Mouse (Mus musculus): Measurements from ENCODE around the gene Immp2l. TPM values are rescaled to one million over a fixed set of nuclear protein-coding genes. Genes with fewer than 3 reads are reported as not detected.
A peak's percentile ranks its signal among the peaks of the same experiment; 100 is the strongest.

Immp2l gene
- polyA plus RNA-seq, 1 experiment from 2014 or later, result 16.6 TPM

DNA sequence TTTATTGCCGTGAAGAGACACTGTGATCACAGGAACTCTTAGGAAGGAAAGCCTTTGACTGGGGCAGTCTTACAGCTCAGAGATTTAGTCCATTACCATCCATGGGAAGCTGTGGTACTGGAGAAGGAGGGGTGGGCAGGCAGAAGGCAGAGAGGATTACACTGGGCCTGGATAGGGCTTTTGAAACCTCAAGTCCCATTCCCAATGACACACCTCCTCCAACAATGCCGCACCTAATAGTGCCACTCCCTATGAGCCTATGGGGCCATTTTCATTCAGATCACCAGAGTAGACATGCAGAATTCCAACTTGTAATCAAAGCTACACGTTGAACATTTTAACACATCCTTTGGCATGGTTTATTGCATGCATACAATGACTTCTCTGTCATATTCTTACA is 29.0 kb downstream of the Immp2l start:
- 78% methylated on average over 3 of the region's 3 CpGs for WGBS
- no peaks in the 10 kb centered on the region for H3K4me1 ChIP-seq
- no peak overlapping the region for H3K4me3 ChIP-seq
- ATAC-seq (ENCODE audit: insufficient number of reproducible peaks, insufficient read depth, low FRiP score, low TSS enrichment, low read depth), result no peak
- H3K27me3 ChIP-seq, result no peaks in the 10 kb centered on the region
- no peaks in the 10 kb centered on the region for H3K9me3 ChIP-seq
- H3K4me2 ChIP-seq, result no peak overlapping the region
- H3K9ac ChIP-seq, result no peak overlapping the region
- no peak overlapping the region for H3K27ac ChIP-seq
- no peaks in the 10 kb centered on the region for H3K36me3 ChIP-seq

GRCm38 (mm10) chr12:41054006-41054791 is 30.3 kb downstream of the Immp2l start:
- 76% methylated on average over 11 of the region's 11 CpGs for WGBS
- H3K27ac ChIP-seq, result no peak overlapping the region
- H3K36me3 ChIP-seq, result no peaks in the 10 kb centered on the region
- H3K4me2 ChIP-seq, result no peak overlapping the region
- H3K4me1 ChIP-seq, result no peaks in the 10 kb centered on the region
- no peak overlapping the region for H3K9ac ChIP-seq
- H3K27me3 ChIP-seq, result no peaks in the 10 kb centered on the region
- ATAC-seq (ENCODE audit: insufficient number of reproducible peaks, insufficient read depth, low FRiP score, low TSS enrichment, low read depth), result no peak
- H3K4me3 ChIP-seq, result no peak overlapping the region
- no peaks in the 10 kb centered on the region for H3K9me3 ChIP-seq

DNA sequence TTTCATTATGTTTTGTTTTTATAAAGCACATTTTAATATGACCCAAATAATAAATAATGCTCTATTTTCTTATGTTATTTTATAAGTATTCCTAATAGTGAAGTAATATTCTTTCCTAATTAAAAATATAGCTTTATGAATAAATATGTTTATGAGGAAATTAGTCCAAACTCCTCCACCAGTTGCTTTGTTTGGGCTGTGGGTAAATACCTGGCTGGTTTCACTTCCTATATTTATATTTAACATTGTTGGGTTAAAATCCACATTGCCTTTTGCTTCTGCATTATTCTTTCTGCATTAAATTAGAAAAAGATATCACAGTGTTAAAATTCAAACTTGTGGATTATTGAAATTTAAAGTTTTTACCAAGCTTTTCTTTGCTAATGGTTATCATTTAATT is 32.1 kb downstream of the Immp2l start:
- Histone ChIP-seq H3K27ac (no peak overlapping the region), H3K4me1 (no peaks in the 10 kb centered on the region), H3K4me3 (no peak overlapping the region), H3K9ac (no peak overlapping the region), H3K27me3 (no peaks in the 10 kb centered on the region), H3K4me2 (no peak overlapping the region), H3K36me3 (no peaks in the 10 kb centered on the region), H3K9me3 (no peaks in the 10 kb centered on the region)
- ATAC-seq (ENCODE audit: insufficient number of reproducible peaks, insufficient read depth, low FRiP score, low TSS enrichment, low read depth), result no peak

DNA sequence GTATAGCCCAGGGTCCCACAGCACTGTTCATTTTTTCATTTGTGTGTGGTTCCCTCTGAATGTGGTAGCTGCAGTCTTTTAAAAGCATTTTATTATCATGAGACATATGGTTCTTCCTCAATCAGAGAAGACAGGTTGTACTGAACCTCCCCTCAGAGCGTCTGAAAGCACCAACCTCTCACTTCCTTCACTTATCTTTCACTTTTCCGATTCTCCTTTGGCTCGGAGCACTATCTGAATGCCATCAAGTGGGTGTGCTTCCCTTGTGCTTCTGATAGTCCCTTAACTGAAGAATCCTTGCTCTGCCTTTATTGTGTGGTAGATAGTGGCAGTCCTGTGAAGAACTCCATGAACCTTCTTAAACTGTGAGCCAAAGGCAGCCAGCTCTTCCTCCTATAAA is 39.4 kb downstream of the Immp2l start:
- H3K36me3 ChIP-seq, result no peaks in the 10 kb centered on the region
- H3K4me2 ChIP-seq, result no peak overlapping the region
- H3K9me3 ChIP-seq, result no peaks in the 10 kb centered on the region
- 82% methylated on average over 3 of the region's 3 CpGs for WGBS
- no peaks in the 10 kb centered on the region for H3K4me1 ChIP-seq
- no peak for ATAC-seq (ENCODE audit: insufficient number of reproducible peaks, insufficient read depth, low FRiP score, low TSS enrichment, low read depth)
- H3K4me3 ChIP-seq, result no peak overlapping the region
- no peak overlapping the region for H3K9ac ChIP-seq
- H3K27me3 ChIP-seq, result no peaks in the 10 kb centered on the region
- H3K27ac ChIP-seq, result no peak overlapping the region

DNA sequence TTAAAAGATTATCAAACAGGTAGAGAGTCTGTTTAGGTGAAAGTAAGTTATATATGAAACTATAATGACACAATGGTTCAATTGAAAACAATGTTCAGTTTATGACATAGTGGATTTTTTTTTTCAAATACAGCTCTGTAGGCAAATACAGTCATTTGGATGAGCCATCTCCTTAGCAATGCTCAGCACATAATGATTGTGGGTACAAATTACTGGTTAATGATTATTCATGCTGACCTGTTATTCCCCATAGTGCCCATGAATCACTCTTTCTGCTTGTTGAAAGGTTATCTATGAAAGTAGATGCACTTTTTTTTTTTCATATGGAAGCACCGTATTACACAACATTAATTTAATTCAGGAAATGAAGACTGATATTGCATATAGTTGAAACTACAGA is 58.0 kb downstream of the Immp2l start:
- Histone ChIP-seq H3K27ac (no peak overlapping the region), H3K36me3 (no peaks in the 10 kb centered on the region), H3K9ac (no peak overlapping the region), H3K4me3 (no peak overlapping the region), H3K4me1 (peaks cover 5% of the 10 kb centered on the region; the same call in 1 of the 2 replicates), H3K27me3 (no peaks in the 10 kb centered on the region), H3K4me2 (no peak overlapping the region), H3K9me3 (no peaks in the 10 kb centered on the region)
- ATAC-seq (ENCODE audit: insufficient number of reproducible peaks, insufficient read depth, low FRiP score, low TSS enrichment, low read depth), result no peak
- WGBS, result 93% methylated on average over 1 of the region's 1 CpGs

GRCm38 (mm10) chr12:41084370-41085089 is 60.6 kb downstream of the Immp2l start:
- H3K9me3 ChIP-seq, result no peaks in the 10 kb centered on the region
- no peaks in the 10 kb centered on the region for H3K36me3 ChIP-seq
- ATAC-seq (ENCODE audit: insufficient number of reproducible peaks, insufficient read depth, low FRiP score, low TSS enrichment, low read depth), result no peak
- 78% methylated on average over 2 of the region's 2 CpGs for WGBS
- H3K4me3 ChIP-seq, result no peak overlapping the region
- H3K4me1 ChIP-seq, result peaks cover 5% of the 10 kb centered on the region; the same call in 1 of the 2 replicates
- 0 out of 2 replicates have a peak overlapping the region, but pooled peaks have one; percentile 7 for H3K27ac ChIP-seq
- H3K9ac ChIP-seq, result no peak overlapping the region
- H3K27me3 ChIP-seq, result no peaks in the 10 kb centered on the region
- H3K4me2 ChIP-seq, result no peak overlapping the region

DNA sequence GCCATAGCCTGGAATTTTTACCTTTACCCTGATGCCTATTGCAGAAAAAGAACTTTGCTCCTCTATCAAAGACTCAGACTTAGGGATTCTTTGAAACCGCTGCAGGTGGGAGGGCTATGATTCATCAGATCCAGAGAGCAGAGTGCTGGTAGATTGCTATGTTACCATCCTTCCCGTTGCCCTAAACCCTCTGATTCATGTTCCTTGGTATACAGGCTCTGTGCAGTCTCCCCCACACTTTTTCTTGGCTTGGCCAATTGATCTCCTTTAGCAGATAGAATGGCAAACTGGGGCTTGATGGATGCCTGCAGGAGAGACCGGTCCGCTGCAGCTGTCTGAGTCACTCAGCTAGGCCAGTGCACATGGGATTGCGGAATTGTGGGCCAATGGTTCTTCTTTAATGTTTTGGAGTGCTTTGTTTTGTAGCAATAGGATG is 66.1 kb downstream of the Immp2l start:
- 88% methylated on average over 5 of the region's 5 CpGs for WGBS

DNA sequence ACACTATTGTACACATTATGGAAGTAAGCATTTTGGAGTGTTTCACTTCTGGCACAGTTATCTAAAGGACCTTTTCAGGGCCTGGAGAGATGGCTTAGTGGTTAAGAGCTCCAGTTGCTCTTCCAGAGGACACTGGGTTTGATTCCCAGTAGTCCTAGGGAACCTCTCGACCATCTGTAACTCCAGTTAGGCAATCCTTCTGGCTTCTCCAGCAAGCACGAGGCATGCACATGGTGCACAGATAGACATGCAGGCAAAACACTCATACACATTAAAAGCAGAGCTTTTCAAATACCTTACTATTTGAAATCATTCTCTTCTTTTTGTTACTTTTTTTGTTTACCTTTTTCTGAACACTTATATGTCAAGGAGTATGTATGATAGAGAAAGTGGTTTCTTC is 66.9 kb downstream of the Immp2l start:
- Histone ChIP-seq H3K36me3 (no peaks in the 10 kb centered on the region), H3K27ac (no peak overlapping the region), H3K27me3 (no peaks in the 10 kb centered on the region), H3K9me3 (no peaks in the 10 kb centered on the region), H3K9ac (no peak overlapping the region), H3K4me1 (no peaks in the 10 kb centered on the region), H3K4me3 (no peak overlapping the region), H3K4me2 (no peak overlapping the region)
- no peak for ATAC-seq (ENCODE audit: insufficient number of reproducible peaks, insufficient read depth, low FRiP score, low TSS enrichment, low read depth)
- 79% methylated on average over 2 of the region's 2 CpGs for WGBS

More for the DNA sequence above, 66.1 kb downstream of the Immp2l start:
- Histone ChIP-seq H3K4me2 (no peak overlapping the region), H3K4me3 (no peak overlapping the region), H3K9ac (no peak overlapping the region), H3K9me3 (no peaks in the 10 kb centered on the region), H3K27me3 (no peaks in the 10 kb centered on the region), H3K36me3 (no peaks in the 10 kb centered on the region), H3K27ac (no peak overlapping the region), H3K4me1 (no peaks in the 10 kb centered on the region)
- ATAC-seq (ENCODE audit: insufficient number of reproducible peaks, insufficient read depth, low FRiP score, low TSS enrichment, low read depth), result no peak

DNA sequence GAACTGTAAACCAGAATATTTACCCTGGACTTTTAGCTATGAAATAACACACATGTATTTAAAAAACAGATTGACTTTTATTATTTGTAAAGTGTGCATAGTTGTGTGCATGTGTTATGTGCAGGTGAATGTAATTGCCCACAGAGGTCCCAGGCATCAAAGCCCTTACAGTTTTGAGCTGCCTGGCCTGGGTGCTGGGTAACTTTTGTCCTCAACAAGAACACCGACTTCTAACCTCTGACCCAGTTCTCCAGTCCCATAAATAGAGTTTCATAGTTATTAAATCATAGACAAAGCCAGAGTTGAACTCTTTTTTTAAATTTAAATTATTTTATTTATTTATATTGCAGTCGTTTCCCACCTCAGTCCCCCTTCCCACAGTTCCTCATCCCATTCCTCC is 67.4 kb downstream of the Immp2l start:
- 78% methylated on average over 2 of the region's 2 CpGs for WGBS
- Histone ChIP-seq H3K4me1 (no peaks in the 10 kb centered on the region), H3K36me3 (no peaks in the 10 kb centered on the region), H3K27ac (no peak overlapping the region), H3K9ac (no peak overlapping the region), H3K4me3 (no peak overlapping the region), H3K4me2 (no peak overlapping the region), H3K27me3 (no peaks in the 10 kb centered on the region), H3K9me3 (no peaks in the 10 kb centered on the region)
- no peak for ATAC-seq (ENCODE audit: insufficient number of reproducible peaks, insufficient read depth, low FRiP score, low TSS enrichment, low read depth)

GRCm38 (mm10) chr12:41096045-41096444 is 72.2 kb downstream of the Immp2l start:
- 46% methylated on average over 4 of the region's 4 CpGs for WGBS
- H3K36me3 ChIP-seq, result no peaks in the 10 kb centered on the region
- H3K9ac ChIP-seq, result no peak overlapping the region
- no peaks in the 10 kb centered on the region for H3K27me3 ChIP-seq
- no peaks in the 10 kb centered on the region for H3K4me1 ChIP-seq
- H3K9me3 ChIP-seq, result no peaks in the 10 kb centered on the region
- H3K4me3 ChIP-seq, result no peak overlapping the region
- no peak overlapping the region for H3K4me2 ChIP-seq
- H3K27ac ChIP-seq, result no peak overlapping the region
- no peak for ATAC-seq (ENCODE audit: insufficient number of reproducible peaks, insufficient read depth, low FRiP score, low TSS enrichment, low read depth)

GRCm38 (mm10) chr12:41097406-41097805 is 73.5 kb downstream of the Immp2l start:
- no peak for ATAC-seq (ENCODE audit: insufficient number of reproducible peaks, insufficient read depth, low FRiP score, low TSS enrichment, low read depth)
- Histone ChIP-seq H3K27me3 (no peaks in the 10 kb centered on the region), H3K27ac (no peak overlapping the region), H3K4me3 (no peak overlapping the region), H3K4me2 (no peak overlapping the region), H3K9me3 (no peaks in the 10 kb centered on the region), H3K9ac (no peak overlapping the region), H3K4me1 (no peaks in the 10 kb centered on the region), H3K36me3 (no peaks in the 10 kb centered on the region)
- 49% methylated on average over 5 of the region's 5 CpGs for WGBS

- Histone ChIP-seq H3K4me3 (no peak overlapping the region), H3K9me3 (no peaks in the 10 kb centered on the region), H3K9ac (no peak overlapping the region), H3K36me3 (no peaks in the 10 kb centered on the region), H3K27me3 (no peaks in the 10 kb centered on the region), H3K4me1 (no peaks in the 10 kb centered on the region), H3K27ac (no peak overlapping the region), H3K4me2 (no peak overlapping the region)
- no peak for ATAC-seq (ENCODE audit: insufficient number of reproducible peaks, insufficient read depth, low FRiP score, low TSS enrichment, low read depth)
- WGBS, result 52% methylated on average over 2 of the region's 2 CpGs
Measured at GRCm38 (mm10) chr12:41109011-41109410, 85.1 kb downstream of the Immp2l start.
